Mouse (Mus musculus) heart, embryonic 11.5 days (tissue): Measurements from ENCODE around the gene Ndufb11. TPM values are rescaled to one million over a fixed set of nuclear protein-coding genes. Genes with fewer than 3 reads are reported as not detected.

ENCODE experiments used
- ATAC-seq: fragments of 200-750 bp; cut with Nextera tagmentation; replicated peaks from 2 replicates; pipeline ENCODE4 v1.8.0; 2017; ENCODE audit warnings: moderate library complexity; ENCODE audit not compliant: insufficient number of reproducible peaks, low FRiP score, low TSS enrichment
- H3K27ac ChIP-seq: fragments of 300-500 bp; sonication (generic); 2 replicates; pipeline ENCODE4 v1.5.1; 2014; ENCODE audit warnings: mild to moderate bottlenecking, low read depth, low read length
- H3K27me3 ChIP-seq: fragments of 300-500 bp; sonication (generic); 2 replicates; pipeline ENCODE4 v1.6.1; 2014; ENCODE audit warnings: mild to moderate bottlenecking, low read length, mixed read lengths; ENCODE audit not compliant: control insufficient read depth, insufficient read depth
- H3K36me3 ChIP-seq: fragments of 300-500 bp; sonication (generic); 2 replicates; pipeline ENCODE4 v1.6.1; 2014; ENCODE audit warnings: mild to moderate bottlenecking, low read length, moderate library complexity, mixed read lengths; ENCODE audit not compliant: control insufficient read depth, insufficient read depth
- H3K4me1 ChIP-seq: fragments of 300-500 bp; sonication (generic); 2 replicates; pipeline ENCODE4 v1.6.1; 2014; ENCODE audit warnings: low read length; ENCODE audit not compliant: control insufficient read depth, insufficient read depth
- H3K4me2 ChIP-seq: fragments of 300-500 bp; sonication (generic); 2 replicates; pipeline ENCODE4 v1.6.1; 2014; ENCODE audit warnings: mild to moderate bottlenecking, moderate library complexity
- H3K4me3 ChIP-seq: fragments of 300-500 bp; sonication (generic); 2 replicates; pipeline ENCODE4 v1.5.1; 2014; ENCODE audit warnings: low read depth, low read length
- H3K9ac ChIP-seq: fragments of 300-500 bp; sonication (generic); 2 replicates; pipeline ENCODE4 v1.6.1; 2014; ENCODE audit warnings: mild to moderate bottlenecking, low read depth, low read length, moderate library complexity
- H3K9me3 ChIP-seq: fragments of 300-500 bp; sonication (generic); replicated peaks from 2 replicates; pipeline ENCODE4 v1.6.1; 2016; ENCODE audit warnings: low read length; ENCODE audit not compliant: control insufficient read depth
- WGBS: fragments of 180-500 bp; shearing (Covaris S2); extraction: QIAGEN DNeasy Blood & Tissue Kit; methylation state at CpG from one replicate; pipeline ENCODE4 v1.1.7; 2014; ENCODE audit not compliant: insufficient replicate concordance; 5-methylcytosine and 5-hydroxymethylcytosine counted together
- polyA plus RNA-seq: library from polyadenylated mRNA; unstranded; fragments of >200 nt; fragmentation: Nextera tagmentation; extraction: Ambion mirVana; gene quantifications from 2 replicates; pipeline ENCODE4 v1.2.1, GENCODE M21; 2014

Gene Ndufb11
- polyA plus RNA-seq: 307 and 308 TPM in 2 replicates

GRCm38 (mm10) chrX:20617176-20617902, at the start of gene Ndufb11, which contains the start of gene Rbm10:
Gene Ndufb11 (minus strand): TSS chrX:20617619.
Gene Rbm10 (plus strand): TSS chrX:20617503.
- peak; percentile 99 for ATAC-seq
- Histone ChIP-seq H3K9me3 (no peaks in the 10 kb centered on the region), H3K27me3 (no peaks in the 10 kb centered on the region), H3K36me3 (peaks cover 3% of the 10 kb centered on the region; the same call in 1 of the 2 replicates), H3K4me2 (peak within 1 kb of the TSS; percentile 65), H3K4me3 (peak within 1 kb of the TSS; percentile 69), H3K9ac (peak within 1 kb of the TSS; percentile 83), H3K4me1 (0 out of 2 replicates have a peak, but pooled peaks cover 7% of the 10 kb centered on the region), H3K27ac (peak within 1 kb of the TSS; percentile 85)
- 13% methylated on average over 43 of the region's 49 CpGs for WGBS

GRCm38 (mm10) chrX:20663444-20663790, 46.0 kb upstream of the Ndufb11 start:
- Histone ChIP-seq H3K4me2 (peak overlapping the region; percentile 64), H3K4me3 (peak overlapping the region; percentile 72), H3K27ac (0 out of 2 replicates have a peak overlapping the region, but pooled peaks have one; percentile 82), H3K4me1 (peaks cover 5% of the 10 kb centered on the region; the same call in 1 of the 2 replicates), H3K27me3 (no peaks in the 10 kb centered on the region), H3K9me3 (no peaks in the 10 kb centered on the region), H3K9ac (peak overlapping the region; percentile 86), H3K36me3 (peaks cover 1% of the 10 kb centered on the region; the same call in 1 of the 2 replicates)
- no peak for ATAC-seq
- 18% methylated on average over 9 of the region's 9 CpGs for WGBS

- peak; percentile 79 for ATAC-seq
- 20% methylated on average over 27 of the region's 28 CpGs for WGBS
Measured at GRCm38 (mm10) chrX:20662716-20663443, 45.5 kb upstream of the Ndufb11 start.

GRCm38 (mm10) chrX:20662317-20662715, 44.9 kb upstream of the Ndufb11 start:
- Histone ChIP-seq H3K9ac (no peak overlapping the region), H3K4me2 (no peak overlapping the region), H3K27me3 (no peaks in the 10 kb centered on the region), H3K4me3 (peak overlapping the region; percentile 72; the same call in 1 of the 2 replicates), H3K36me3 (no peaks in the 10 kb centered on the region), H3K4me1 (peaks cover 5% of the 10 kb centered on the region; the same call in 1 of the 2 replicates), H3K27ac (no peak overlapping the region), H3K9me3 (no peaks in the 10 kb centered on the region)
- WGBS: 26% methylated on average over 5 of the region's 5 CpGs
- no peak for ATAC-seq

More at GRCm38 (mm10) chrX:20662716-20663443, 45.5 kb upstream of the Ndufb11 start:
- H3K9me3 ChIP-seq: no peaks in the 10 kb centered on the region
- peak overlapping the region; percentile 72 for H3K4me3 ChIP-seq
- H3K36me3 ChIP-seq: no peaks in the 10 kb centered on the region
- peak overlapping the region; percentile 64 for H3K4me2 ChIP-seq
- no peaks in the 10 kb centered on the region for H3K27me3 ChIP-seq
- peak overlapping the region; percentile 82 for H3K27ac ChIP-seq
- peak overlapping the region; percentile 86 for H3K9ac ChIP-seq
- peaks cover 5% of the 10 kb centered on the region; the same call in 1 of the 2 replicates for H3K4me1 ChIP-seq

GRCm38 (mm10) chrX:20658891-20659406, 41.5 kb upstream of the Ndufb11 start:
- H3K4me3 ChIP-seq: peak overlapping the region; percentile 52
- no peaks in the 10 kb centered on the region for H3K9me3 ChIP-seq
- peak overlapping the region; percentile 61 for H3K9ac ChIP-seq
- no peaks in the 10 kb centered on the region for H3K27me3 ChIP-seq
- no peaks in the 10 kb centered on the region for H3K36me3 ChIP-seq
- H3K4me2 ChIP-seq: peak overlapping the region; percentile 76
- ATAC-seq: 0 out of 2 replicates have a peak, but pooled peaks have one; percentile 12
- no peaks in the 10 kb centered on the region for H3K4me1 ChIP-seq
- H3K27ac ChIP-seq: peak overlapping the region; percentile 29; the same call in 1 of the 2 replicates
- 13% methylated on average over 24 of the region's 24 CpGs for WGBS

- Histone ChIP-seq H3K9me3 (no peaks in the 10 kb centered on the region), H3K4me3 (peak within 1 kb of the TSS; percentile 52), H3K27me3 (no peaks in the 10 kb centered on the region), H3K4me2 (peak within 1 kb of the TSS; percentile 76), H3K36me3 (no peaks in the 10 kb centered on the region), H3K4me1 (no peaks in the 10 kb centered on the region), H3K9ac (peak within 1 kb of the TSS; percentile 61), H3K27ac (peak within 1 kb of the TSS; percentile 29)
- ATAC-seq: peak; percentile 85
- 12% methylated on average over 27 of the region's 27 CpGs for WGBS
Measured at GRCm38 (mm10) chrX:20658026-20658652, 40.7 kb upstream of the Ndufb11 start, which contains the start of gene Uba1. Gene Uba1 (plus strand): TSS chrX:20658326.

- H3K4me2 ChIP-seq: peak overlapping the region; percentile 76
- H3K9me3 ChIP-seq: no peaks in the 10 kb centered on the region
- H3K4me1 ChIP-seq: no peaks in the 10 kb centered on the region
- H3K9ac ChIP-seq: no peak overlapping the region
- 35% methylated on average over 5 of the region's 5 CpGs for WGBS
- no peaks in the 10 kb centered on the region for H3K27me3 ChIP-seq
- H3K36me3 ChIP-seq: no peaks in the 10 kb centered on the region
- no peak overlapping the region for H3K27ac ChIP-seq
- peak overlapping the region; percentile 52 for H3K4me3 ChIP-seq
- no peak for ATAC-seq
Measured at GRCm38 (mm10) chrX:20657593-20657992, 40.2 kb upstream of the Ndufb11 start.

- Histone ChIP-seq H3K4me3 (no peak overlapping the region), H3K4me1 (no peaks in the 10 kb centered on the region), H3K27ac (no peak overlapping the region), H3K27me3 (no peaks in the 10 kb centered on the region), H3K9me3 (no peaks in the 10 kb centered on the region), H3K36me3 (peaks cover 6% of the 10 kb centered on the region), H3K9ac (no peak overlapping the region), H3K4me2 (no peak overlapping the region)
- WGBS: 79% methylated on average over 5 of the region's 5 CpGs
- ATAC-seq: no peak
Measured at GRCm38 (mm10) chrX:20644780-20645179, 27.4 kb upstream of the Ndufb11 start.
